Comparison of ENCODE assay signal across 29 mouse cellular contexts in the genomic region with DNA sequence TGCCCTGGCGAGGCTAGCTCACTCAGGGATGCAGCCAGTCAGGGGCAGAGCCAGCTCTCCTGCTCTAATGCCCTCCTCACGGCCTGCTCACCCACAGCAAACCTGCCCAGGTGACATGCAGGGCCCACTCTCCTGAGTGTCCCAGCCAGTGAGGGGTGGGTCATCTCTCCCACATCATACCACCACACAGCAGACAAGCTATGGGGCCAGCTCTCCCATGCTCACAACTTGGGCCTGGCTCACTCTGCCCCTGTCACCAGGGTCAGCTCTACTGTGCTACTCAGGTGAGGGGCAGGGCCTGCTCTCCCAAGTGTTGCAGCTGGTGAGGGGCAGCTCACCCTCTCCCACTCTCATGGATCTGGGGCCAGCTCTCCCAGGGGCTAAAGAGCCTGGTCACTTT. TPM values are rescaled to one million over a fixed set of nuclear protein-coding genes. Genes with fewer than 3 reads are reported as not detected.
A peak's percentile ranks its signal among the peaks of the same experiment; 100 is the strongest.
DNase-seq lines count a peak whose midpoint lies in the region; ATAC-seq and TF ChIP-seq lines count a peak whose summit lies in the region.
"Had no signal": no experiment of that assay in that cellular context is flagged by ENCODE, and none has a peak within 500 bp of the region (broad histone marks: within the 10 kb centered on the region; RNA-seq: fewer than 3 reads in every experiment).

No protein-coding gene starts in this region.

- H3K36me3 ChIP-seq in hindbrain, postnatal 0 days (ENCODE audit: insufficient read depth, low read length): no peaks in the 10 kb centered on the region
- H3K36me3 ChIP-seq in hindbrain, embryonic 14.5 days (replicated peaks; ENCODE audit: control insufficient read depth, insufficient read depth): no peaks in the 10 kb centered on the region
- H3K36me3 ChIP-seq in liver, embryonic 13.5 days: peaks cover 58% of the 10 kb centered on the region
- peaks cover 20% of the 10 kb centered on the region for H3K36me3 ChIP-seq in liver, postnatal 0 days (replicated peaks; ENCODE audit: insufficient read depth, low read length)
- H3K36me3 ChIP-seq in neural tube, embryonic 15.5 days: no peaks in the 10 kb centered on the region
- H3K36me3 ChIP-seq in stomach, postnatal 0 days (ENCODE audit: control insufficient read depth, insufficient read depth, low read length): peaks cover 8% of the 10 kb centered on the region; the same call in 1 of the 2 replicates

- no peak for DNase-seq in hindbrain, postnatal 0 days (ENCODE audit: low spot score)
- no peak for DNase-seq in hindbrain, embryonic 14.5 days (ENCODE audit: low spot score)
- no peak for DNase-seq in liver, embryonic 13.5 days
- DNase-seq in liver, postnatal 0 days: no peak
- DNase-seq in neural tube, embryonic 10.5 days (ENCODE audit: extremely low spot score, low spot score): no peak
- no peak for DNase-seq in stomach, postnatal 0 days (ENCODE audit: low spot score)
- DNase-seq in adrenal gland, postnatal 14 days: no peak
- DNase-seq: B cell, adult 2 months; cerebellum, adult 11 months; cerebellum, postnatal 10 days; heart, postnatal 10 days; kidney, adult 2 months; lung, embryonic 14.5 days; lung, postnatal 4 days; right cerebral cortex, postnatal 25 days; spleen, adult 18-20 months had no signal

- 85% methylated on average over 2 of the region's 2 CpGs for WGBS in hindbrain, postnatal 0 days
- 88% methylated on average over 2 of the region's 2 CpGs for WGBS in hindbrain, embryonic 14.5 days
- 85% methylated on average over 2 of the region's 2 CpGs for WGBS in liver, embryonic 13.5 days (ENCODE audit: insufficient replicate concordance)
- 85% methylated on average over 2 of the region's 2 CpGs for WGBS in liver, postnatal 0 days (ENCODE audit: insufficient replicate concordance)
- 93% methylated on average over 2 of the region's 2 CpGs for WGBS in neural tube, embryonic 15.5 days
- WGBS in stomach, postnatal 0 days: 100% methylated on average over 2 of the region's 2 CpGs

- no peak overlapping the region for H3K9ac ChIP-seq in hindbrain, postnatal 0 days (replicated peaks; ENCODE audit: low read length)
- H3K9ac ChIP-seq in hindbrain, embryonic 14.5 days: no peak overlapping the region
- no peak overlapping the region for H3K9ac ChIP-seq in liver, embryonic 13.5 days
- H3K9ac ChIP-seq in liver, postnatal 0 days (replicated peaks): no peak overlapping the region
- no peak overlapping the region for H3K9ac ChIP-seq in neural tube, embryonic 15.5 days (replicated peaks)
- H3K9ac ChIP-seq in stomach, postnatal 0 days (ENCODE audit: low read length): no peak overlapping the region
- H3K9ac ChIP-seq: embryonic facial prominence, embryonic 13.5 days; forebrain, embryonic 15.5 days; heart, embryonic 12.5 days; lung, embryonic 14.5 days had no signal

- no peaks in the 10 kb centered on the region for H3K9me3 ChIP-seq in hindbrain, postnatal 0 days (ENCODE audit: low read length)
- no peaks in the 10 kb centered on the region for H3K9me3 ChIP-seq in hindbrain, embryonic 14.5 days (ENCODE audit: control insufficient read depth, low read length)
- no peaks in the 10 kb centered on the region for H3K9me3 ChIP-seq in liver, embryonic 13.5 days (replicated peaks)
- H3K9me3 ChIP-seq in liver, postnatal 0 days (ENCODE audit: low read length): no peaks in the 10 kb centered on the region
- H3K9me3 ChIP-seq in neural tube, embryonic 15.5 days (replicated peaks): no peaks in the 10 kb centered on the region
- no peaks in the 10 kb centered on the region for H3K9me3 ChIP-seq in stomach, postnatal 0 days (ENCODE audit: control insufficient read depth, low read length)
- H3K9me3 ChIP-seq: embryonic facial prominence, embryonic 13.5 days; forebrain, embryonic 15.5 days; G1E; heart, embryonic 12.5 days had no signal

- no peak overlapping the region for H3K4me2 ChIP-seq in hindbrain, postnatal 0 days (ENCODE audit: low read depth, low read length)
- no peak overlapping the region for H3K4me2 ChIP-seq in hindbrain, embryonic 14.5 days (replicated peaks)
- H3K4me2 ChIP-seq in liver, embryonic 13.5 days: no peak overlapping the region
- H3K4me2 ChIP-seq in liver, postnatal 0 days (ENCODE audit: low read depth, low read length): no peak overlapping the region
- no peak overlapping the region for H3K4me2 ChIP-seq in neural tube, embryonic 15.5 days
- no peak overlapping the region for H3K4me2 ChIP-seq in stomach, postnatal 0 days (replicated peaks; ENCODE audit: low read depth)
- H3K4me2 ChIP-seq: embryonic facial prominence, embryonic 13.5 days; forebrain, embryonic 15.5 days; heart, embryonic 12.5 days; lung, embryonic 14.5 days had no signal

- ATAC-seq in hindbrain, postnatal 0 days: peak; percentile 38; the same call in 1 of the 2 replicates
- ATAC-seq in hindbrain, embryonic 14.5 days (ENCODE audit: low FRiP score): no peak
- 0 out of 2 replicates have a peak, but pooled peaks have one; percentile 10 for ATAC-seq in liver, embryonic 13.5 days (ENCODE audit: low read depth)
- ATAC-seq in liver, postnatal 0 days: no peak
- ATAC-seq in neural tube, embryonic 15.5 days (ENCODE audit: low FRiP score): peak; percentile 28; the same call in 1 of the 2 replicates
- ATAC-seq in stomach, postnatal 0 days (ENCODE audit: low FRiP score, low TSS enrichment): 0 out of 2 replicates have a peak, but pooled peaks have one; percentile 18
- ATAC-seq: forebrain, embryonic 15.5 days; Patski had no signal

- no peak for TF ChIP-seq CTCF in hindbrain, postnatal 0 days (IDR thresholded peaks at IDR 0.05; ENCODE audit: low read depth)
- no peak for TF ChIP-seq CTCF in liver, postnatal 0 days (IDR thresholded peaks at IDR 0.05; ENCODE audit: low read depth)
- TF ChIP-seq CTCF in stomach, postnatal 0 days (IDR thresholded peaks at IDR 0.05; ENCODE audit: low read depth): no peak

- no peak overlapping the region for H3K4me3 ChIP-seq in hindbrain, postnatal 0 days (ENCODE audit: low read length)
- no peak overlapping the region for H3K4me3 ChIP-seq in hindbrain, embryonic 14.5 days (replicated peaks; ENCODE audit: low read length)
- no peak overlapping the region for H3K4me3 ChIP-seq in liver, embryonic 13.5 days (replicated peaks)
- no peak overlapping the region for H3K4me3 ChIP-seq in liver, postnatal 0 days (ENCODE audit: low read depth, low read length)
- H3K4me3 ChIP-seq in neural tube, embryonic 15.5 days (replicated peaks): no peak overlapping the region
- H3K4me3 ChIP-seq in stomach, postnatal 0 days (ENCODE audit: low read depth, low read length): no peak overlapping the region
- H3K4me3 ChIP-seq: embryonic facial prominence, embryonic 13.5 days; erythroblast, embryonic 14.5 days; forebrain, embryonic 15.5 days; heart, embryonic 12.5 days had no signal

- no peaks in the 10 kb centered on the region for H3K4me1 ChIP-seq in hindbrain, postnatal 0 days (ENCODE audit: insufficient read depth, low read length)
- H3K4me1 ChIP-seq in hindbrain, embryonic 14.5 days (replicated peaks; ENCODE audit: control insufficient read depth, insufficient read depth, low read length): no peaks in the 10 kb centered on the region
- H3K4me1 ChIP-seq in liver, embryonic 13.5 days (replicated peaks): peaks cover 10% of the 10 kb centered on the region
- H3K4me1 ChIP-seq in liver, postnatal 0 days (ENCODE audit: insufficient read depth): no peaks in the 10 kb centered on the region
- no peaks in the 10 kb centered on the region for H3K4me1 ChIP-seq in neural tube, embryonic 15.5 days
- H3K4me1 ChIP-seq in stomach, postnatal 0 days (replicated peaks; ENCODE audit: control insufficient read depth, insufficient read depth): no peaks in the 10 kb centered on the region
- H3K4me1 ChIP-seq: embryonic facial prominence, embryonic 13.5 days; forebrain, embryonic 15.5 days; heart, embryonic 12.5 days had no signal

- no peak for TF ChIP-seq EP300 in liver, postnatal 0 days (IDR thresholded peaks at IDR 0.05; ENCODE audit: low read depth)
- TF ChIP-seq EP300 in stomach, postnatal 0 days (optimal IDR thresholded peaks at IDR 0.05): no peak

- no peak overlapping the region for H3K27ac ChIP-seq in hindbrain, postnatal 0 days
- no peak overlapping the region for H3K27ac ChIP-seq in hindbrain, embryonic 14.5 days
- H3K27ac ChIP-seq in liver, embryonic 13.5 days: no peak overlapping the region
- no peak overlapping the region for H3K27ac ChIP-seq in liver, postnatal 0 days (ENCODE audit: low read depth)
- no peak overlapping the region for H3K27ac ChIP-seq in neural tube, embryonic 15.5 days (replicated peaks)
- H3K27ac ChIP-seq in stomach, postnatal 0 days (replicated peaks): no peak overlapping the region
- H3K27ac ChIP-seq: embryonic facial prominence, embryonic 13.5 days; forebrain, embryonic 15.5 days had no signal

- H3K27me3 ChIP-seq in hindbrain, postnatal 0 days (ENCODE audit: insufficient read depth, low read length): no peaks in the 10 kb centered on the region
- no peaks in the 10 kb centered on the region for H3K27me3 ChIP-seq in hindbrain, embryonic 14.5 days (ENCODE audit: control insufficient read depth, insufficient read depth, low read length)
- H3K27me3 ChIP-seq in liver, embryonic 13.5 days: no peaks in the 10 kb centered on the region
- H3K27me3 ChIP-seq in liver, postnatal 0 days (ENCODE audit: insufficient read depth, low read length): no peaks in the 10 kb centered on the region
- H3K27me3 ChIP-seq in neural tube, embryonic 15.5 days (replicated peaks): no peaks in the 10 kb centered on the region
- no peaks in the 10 kb centered on the region for H3K27me3 ChIP-seq in stomach, postnatal 0 days (ENCODE audit: control insufficient read depth, insufficient read depth, low read length)
- H3K27me3 ChIP-seq: CH12.LX; embryonic facial prominence, embryonic 13.5 days; forebrain, embryonic 15.5 days; heart, embryonic 12.5 days; Patski had no signal

RNA-seq across cellular contexts. Expression of a gene that starts 18.0 kb away (rescaled TPM):
- 15.1 and 17.7 TPM in 2 replicates for total RNA-seq in hindbrain, postnatal 0 days (2014; rRNA removed)
- polyA plus RNA-seq in hindbrain, postnatal 0 days (2015; fragmentation: Nextera tagmentation; extraction: Ambion mirVana): 36.9 and 42.1 TPM in 2 replicates
- polyA plus RNA-seq in hindbrain, embryonic 14.5 days (2014; fragmentation: Nextera tagmentation; extraction: Ambion mirVana): 27.1 and 35.9 TPM in 2 replicates
- polyA plus RNA-seq in liver, embryonic 13.5 days (2015; fragmentation: Nextera tagmentation; extraction: Ambion mirVana): 149 and 180 TPM in 2 replicates
- 98.6 and 105 TPM in 2 replicates for polyA plus RNA-seq in liver, postnatal 0 days (2015; fragmentation: Nextera tagmentation; extraction: Ambion mirVana)
- 22.6 and 52.1 TPM in 2 replicates for polyA plus RNA-seq in neural tube, embryonic 15.5 days (2015; fragmentation: Nextera tagmentation; extraction: Ambion mirVana)
- polyA plus RNA-seq in stomach, postnatal 0 days (2015; fragmentation: Nextera tagmentation; extraction: Ambion mirVana): 45.4 and 52.6 TPM in 2 replicates
- total RNA-seq in adrenal gland, postnatal 14 days (2021): 12.3 and 15.6 TPM in 2 replicates

RNA-seq across cellular contexts. Expression of a gene that starts 22.9 kb away (rescaled TPM):
- 0.37 TPM in 1 of 2 replicates, not detected in the other for total RNA-seq in hindbrain, postnatal 0 days (2014; rRNA removed)
- 0.42 and 0.65 TPM in 2 replicates for polyA plus RNA-seq in hindbrain, postnatal 0 days (2015; fragmentation: Nextera tagmentation; extraction: Ambion mirVana)
- 0.21 and 0.42 TPM in 2 replicates for polyA plus RNA-seq in hindbrain, embryonic 14.5 days (2014; fragmentation: Nextera tagmentation; extraction: Ambion mirVana)
- polyA plus RNA-seq in liver, embryonic 13.5 days (2015; fragmentation: Nextera tagmentation; extraction: Ambion mirVana): not detected in 2 replicates
- not detected in 2 replicates for polyA plus RNA-seq in liver, postnatal 0 days (2015; fragmentation: Nextera tagmentation; extraction: Ambion mirVana)
- polyA plus RNA-seq in neural tube, embryonic 15.5 days (2015; fragmentation: Nextera tagmentation; extraction: Ambion mirVana): 0.19 and 0.31 TPM in 2 replicates
- polyA plus RNA-seq in stomach, postnatal 0 days (2015; fragmentation: Nextera tagmentation; extraction: Ambion mirVana): not detected in 2 replicates
- total RNA-seq in adrenal gland, postnatal 14 days (2021): not detected in 2 replicates
- total RNA-seq: adrenal gland, adult 18-20 months; CH12.LX; G1E; gastrocnemius, adult 8-10 months; heart, postnatal 10 days; layer of hippocampus, postnatal 14 days; liver, adult 2 months had no signal
- polyA plus RNA-seq: embryonic facial prominence, embryonic 13.5 days; erythroblast, embryonic 14.5 days; forebrain, embryonic 15.5 days; G1E; gonadal fat pad, adult 2 months; heart, embryonic 12.5 days; liver, adult 2 months; lung, embryonic 14.5 days had no signal

RNA-seq across cellular contexts. Expression of a gene that starts 52.4 kb away (rescaled TPM):
- 1.9 and 4.5 TPM in 2 replicates for total RNA-seq in hindbrain, postnatal 0 days (2014; rRNA removed)
- 2.3 and 2.5 TPM in 2 replicates for polyA plus RNA-seq in hindbrain, postnatal 0 days (2015; fragmentation: Nextera tagmentation; extraction: Ambion mirVana)
- polyA plus RNA-seq in hindbrain, embryonic 14.5 days (2014; fragmentation: Nextera tagmentation; extraction: Ambion mirVana): 1.5 and 1.7 TPM in 2 replicates
- polyA plus RNA-seq in liver, embryonic 13.5 days (2015; fragmentation: Nextera tagmentation; extraction: Ambion mirVana): 9.2 and 12.1 TPM in 2 replicates
- polyA plus RNA-seq in liver, postnatal 0 days (2015; fragmentation: Nextera tagmentation; extraction: Ambion mirVana): 10.9 and 11.4 TPM in 2 replicates
- polyA plus RNA-seq in neural tube, embryonic 15.5 days (2015; fragmentation: Nextera tagmentation; extraction: Ambion mirVana): 2.0 and 3.0 TPM in 2 replicates
- polyA plus RNA-seq in stomach, postnatal 0 days (2015; fragmentation: Nextera tagmentation; extraction: Ambion mirVana): 18.7 and 22.3 TPM in 2 replicates
- 10.5 and 11.4 TPM in 2 replicates for total RNA-seq in adrenal gland, postnatal 14 days (2021)
- polyA plus RNA-seq: erythroblast, embryonic 14.5 days; G1E had no signal

Comparison
In these comparisons a context has a peak if more than half of its experiments do, and no peak if none do; other contexts are left out.
1. ATAC-seq: peak in hindbrain, postnatal 0 days (single experiment), liver, embryonic 13.5 days (single experiment), neural tube, embryonic 15.5 days (single experiment) and stomach, postnatal 0 days (single experiment); none in hindbrain, embryonic 14.5 days (single experiment) and liver, postnatal 0 days (single experiment).